Mouse (Mus musculus) cerebellum, adult 2 months (tissue): Measurements from ENCODE around the gene Zfp629.

Experiments used
- CTCF ChIP-seq: fragments of 200-500 bp; IDR thresholded peaks from 2 replicates; pipeline ENCODE4 v1.5.1; 2011; ENCODE audit warnings: low read depth, mild to moderate bottlenecking, control low read depth, low read length, moderate library complexity, borderline replicate concordance; ENCODE audit not compliant: insufficient read depth
- POLR2A ChIP-seq: fragments of 200-500 bp; IDR thresholded peaks from 2 replicates; pipeline ENCODE4 v1.6.1; 2011; ENCODE audit warnings: low read length, control low read depth, borderline replicate concordance; ENCODE audit not compliant: insufficient read depth

GRCm38 (mm10) chr7:127656946-127657345 lies 41.3 kb upstream of the Zfp629 start:
- peak; percentile 64 for TF ChIP-seq CTCF
- no peak for TF ChIP-seq POLR2A
